Mouse (Mus musculus) hindlimb bud, embryonic 11.5 days (tissue): ENCODE data around the gene Bad.

ENCODE experiments used
- DNase-seq: peaks from one replicate; pipeline ENCODE4 v3.0.0-alpha.2; 2012; ENCODE audit warnings: low read depth, low spot score; ENCODE audit errors: extremely low spot score

Bad gene

DNA sequence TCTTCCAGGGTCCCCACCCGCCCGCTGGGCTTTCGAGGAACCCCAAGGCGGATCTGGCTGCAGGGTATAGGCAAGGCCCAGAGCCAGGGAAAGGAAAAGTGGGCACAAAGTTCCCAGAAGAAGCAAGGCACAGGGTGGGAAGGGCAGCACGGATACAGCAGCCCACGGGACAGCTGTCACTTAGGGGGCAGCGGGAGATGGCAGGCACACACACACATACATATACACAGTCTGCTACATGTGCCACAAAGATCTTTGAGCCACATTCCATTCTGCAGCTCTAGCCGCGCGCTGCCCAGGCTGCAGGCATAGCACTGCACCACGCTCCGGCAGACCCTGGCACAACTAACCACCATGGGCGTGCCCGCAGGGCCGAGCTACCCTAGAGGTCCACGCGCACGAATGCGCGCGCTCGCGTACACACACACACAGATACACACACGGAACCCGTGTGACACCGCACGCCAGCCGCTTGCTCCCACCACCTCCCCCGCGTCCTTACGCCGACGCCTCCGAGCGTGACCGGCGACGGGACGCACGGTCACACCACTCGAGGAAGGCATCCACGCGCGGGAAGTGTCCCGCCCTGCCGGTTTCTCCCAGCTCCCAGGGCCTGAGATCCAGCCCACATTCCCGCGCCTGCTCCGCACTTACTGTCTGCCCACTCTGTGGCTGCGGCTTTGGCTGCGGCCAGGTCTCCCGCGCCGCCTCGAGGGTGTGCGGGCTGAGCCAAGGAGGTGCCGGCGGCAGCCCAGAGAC is 8.0 kb upstream of the Bad start:
- DNase-seq, result no peak

DNA sequence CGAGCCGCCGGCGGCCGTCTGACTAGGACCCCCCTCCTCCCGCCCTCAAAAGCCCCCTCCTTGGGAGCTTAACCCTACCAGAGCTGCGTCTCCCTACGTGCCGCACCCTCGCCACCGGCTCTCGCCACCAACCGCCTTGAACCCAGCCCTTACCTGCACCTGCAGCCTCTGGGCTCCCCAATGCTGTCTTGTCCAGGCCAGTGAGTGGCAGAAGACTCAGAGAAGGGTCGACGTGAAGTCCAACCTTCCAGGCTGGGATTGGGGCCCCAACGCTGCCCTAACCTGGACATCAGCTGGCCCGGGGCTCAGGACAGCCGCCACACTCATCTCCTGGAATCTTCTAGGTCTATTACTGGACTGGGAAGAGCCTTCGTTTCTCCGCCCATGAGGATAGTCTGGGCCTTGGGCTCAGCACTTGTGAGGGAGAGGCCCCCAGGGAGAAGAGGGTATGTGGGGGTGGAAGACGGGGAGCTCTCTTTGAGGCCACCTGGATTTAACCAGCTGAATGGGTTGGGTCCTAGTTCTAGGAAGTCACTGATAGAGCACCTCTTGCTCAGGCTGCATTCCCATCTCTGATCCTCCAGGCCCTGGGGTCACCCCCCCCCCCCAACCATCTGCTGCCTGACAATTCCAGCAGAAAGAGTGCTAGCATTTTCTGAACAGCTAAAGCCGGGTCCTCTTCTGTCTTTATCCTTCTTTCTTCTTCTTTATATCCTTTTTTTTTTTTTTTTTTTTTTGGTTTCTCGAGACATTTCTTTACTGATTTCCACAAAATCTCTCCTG is 7.3 kb upstream of the Bad start, which contains the start of gene Kcnk4:
Gene Kcnk4, minus strand, starts transcription at position 321 of the 783 bp plus-strand sequence.
- DNase-seq, result no peak

GRCm38 (mm10) chr19:6936299-6936698 is 5.4 kb upstream of the Bad start:
- no peak for DNase-seq

GRCm38 (mm10) chr19:6937541-6938465 is 3.9 kb upstream of the Bad start:
- no peak for DNase-seq

GRCm38 (mm10) chr19:6939106-6940002 is 2.3 kb upstream of the Bad start:
- DNase-seq, result no peak

GRCm38 (mm10) chr19:6940396-6941351 is 987 bp upstream of the Bad start:
- DNase-seq, result no peak

- no peak for DNase-seq
Observed at GRCm38 (mm10) chr19:6942249-6942691, 609 bp downstream of the Bad start, which contains the start of gene Gpr137. Gpr137 (minus strand) TSS chr19:6942480.

GRCm38 (mm10) chr19:6942764-6943163 is 1.1 kb downstream of the Bad start:
- no peak for DNase-seq

GRCm38 (mm10) chr19:6943709-6944108 is 2.0 kb downstream of the Bad start:
- DNase-seq, result no peak

DNA sequence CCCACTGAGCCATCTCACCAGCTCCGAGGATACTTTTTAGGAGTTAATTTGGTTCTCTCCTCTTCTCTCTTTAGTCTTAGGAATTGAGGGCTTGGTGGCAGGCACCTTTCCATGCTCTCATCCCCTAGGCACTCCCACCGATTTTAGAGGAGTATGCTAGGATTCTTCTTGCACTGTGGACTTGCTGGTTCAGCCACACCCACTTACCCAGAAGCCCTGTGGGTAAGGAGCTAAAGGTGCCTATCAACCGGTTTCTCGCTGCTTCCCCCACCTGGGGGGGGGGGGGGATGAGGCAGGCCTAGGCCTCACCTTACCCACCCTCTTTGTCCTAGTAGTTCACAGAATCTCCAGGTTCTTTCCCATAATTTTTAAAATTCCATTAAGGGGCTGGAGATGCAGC is 6.1 kb downstream of the Bad start:
- DNase-seq, result no peak

- DNase-seq, result no peak
Observed at GRCm38 (mm10) chr19:6948186-6948585, 6.5 kb downstream of the Bad start.

DNA sequence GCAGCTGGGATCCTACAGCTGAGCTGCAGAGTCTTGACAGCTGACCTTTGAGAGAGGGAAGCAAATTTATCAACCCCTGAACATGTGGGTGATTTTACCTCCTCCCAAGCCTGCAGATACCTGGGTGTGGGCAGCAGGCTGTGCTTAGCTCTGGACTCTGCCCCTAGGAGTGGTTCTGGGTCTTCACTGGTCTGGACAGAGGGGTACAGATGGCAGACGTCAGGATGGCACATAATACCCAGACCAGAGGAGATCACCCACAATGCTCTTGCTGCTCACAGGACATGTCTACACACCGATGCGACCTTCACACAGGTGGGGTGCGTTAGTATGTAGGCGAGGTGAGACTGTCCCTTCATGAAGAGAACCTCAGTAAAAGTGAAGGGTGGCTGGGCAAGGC is 7.9 kb downstream of the Bad start:
- no peak for DNase-seq

- DNase-seq, result no peak
Observed at GRCm38 (mm10) chr19:6949951-6950350, 8.3 kb downstream of the Bad start.

DNA sequence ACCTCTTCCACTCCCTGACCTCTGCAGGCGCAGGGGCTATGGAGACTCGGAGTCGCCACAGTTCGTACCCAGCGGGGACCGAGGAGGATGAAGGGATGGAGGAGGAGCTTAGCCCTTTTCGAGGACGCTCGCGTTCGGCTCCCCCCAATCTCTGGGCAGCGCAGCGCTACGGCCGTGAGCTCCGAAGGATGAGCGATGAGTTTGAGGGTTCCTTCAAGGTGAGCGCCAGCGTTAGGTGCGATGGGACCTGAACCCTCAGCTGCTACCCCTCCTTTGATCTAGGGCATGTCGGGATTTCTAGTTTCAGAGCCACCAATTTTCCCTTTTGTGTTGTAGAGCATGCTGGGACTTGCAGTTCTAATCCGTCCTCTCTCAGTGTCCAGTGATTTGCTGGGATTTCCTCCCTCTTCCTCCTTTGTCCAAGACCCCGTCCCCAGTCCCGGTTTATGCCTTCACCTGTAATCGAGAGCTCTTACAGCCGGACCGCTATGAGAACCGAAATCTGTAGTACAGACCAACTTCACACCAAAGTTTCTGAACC is 9.0 kb downstream of the Bad start:
- DNase-seq, result no peak

DNA sequence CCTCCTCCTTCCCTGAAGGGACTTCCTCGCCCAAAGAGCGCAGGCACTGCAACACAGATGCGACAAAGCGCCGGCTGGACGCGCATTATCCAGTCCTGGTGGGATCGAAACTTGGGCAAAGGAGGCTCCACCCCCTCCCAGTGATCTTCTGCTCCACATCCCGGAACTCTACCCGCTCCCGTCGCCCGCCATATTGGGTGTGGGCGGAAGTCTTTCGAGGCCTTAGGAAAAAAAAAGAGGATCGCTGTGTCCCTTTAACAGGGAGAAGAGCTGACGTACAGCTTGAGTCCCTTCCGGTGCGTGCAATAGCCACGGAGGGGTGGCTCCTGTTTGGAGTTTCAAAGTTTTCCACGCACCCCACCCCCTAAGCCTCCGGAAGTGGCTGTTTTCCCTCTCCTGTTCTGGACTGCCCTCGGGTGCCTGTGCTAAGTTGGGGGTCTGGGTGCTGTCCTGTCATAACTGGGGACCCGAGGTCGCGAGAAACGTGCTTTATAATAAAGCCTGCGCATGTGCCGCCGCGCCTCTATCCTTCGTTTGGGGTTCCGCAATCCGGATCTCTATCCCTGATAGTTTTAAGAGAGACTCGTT is 9.8 kb downstream of the Bad start:
- no peak for DNase-seq

DNA sequence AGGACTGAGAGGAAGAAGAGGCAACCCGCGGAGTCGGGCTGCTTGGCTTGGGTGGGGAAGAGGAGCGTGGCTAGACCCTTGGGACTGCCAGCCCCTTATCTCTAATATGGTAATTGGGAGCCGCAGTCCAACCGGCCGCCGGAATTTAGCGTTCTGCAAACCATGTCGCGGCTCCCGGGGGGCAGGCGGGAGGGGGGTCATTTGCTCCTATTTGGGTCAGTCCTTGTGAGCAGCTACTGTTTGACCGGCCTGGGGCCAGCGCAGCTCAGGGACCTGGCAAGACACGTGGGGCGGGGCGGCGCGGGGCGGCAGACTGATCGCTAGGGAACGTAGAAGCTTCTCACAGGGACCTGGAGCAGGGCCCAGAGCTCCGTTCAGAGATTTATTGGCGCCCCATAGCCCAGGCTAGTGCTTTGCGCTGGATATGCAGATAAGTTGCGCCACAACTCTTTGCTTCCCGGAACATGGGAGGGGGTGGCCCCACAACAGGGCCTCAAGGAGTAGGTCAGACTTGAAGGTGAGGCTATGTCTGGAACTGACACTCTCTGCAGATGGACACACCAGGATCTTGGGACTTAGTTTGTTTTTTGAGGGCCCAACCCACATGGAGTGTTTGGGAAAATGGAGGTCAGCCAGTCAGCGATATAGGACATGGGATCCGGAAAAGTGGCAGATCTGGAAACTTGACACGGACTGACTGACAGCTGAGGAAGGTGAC is 10.5 kb downstream of the Bad start:
- DNase-seq, result no peak

DNA sequence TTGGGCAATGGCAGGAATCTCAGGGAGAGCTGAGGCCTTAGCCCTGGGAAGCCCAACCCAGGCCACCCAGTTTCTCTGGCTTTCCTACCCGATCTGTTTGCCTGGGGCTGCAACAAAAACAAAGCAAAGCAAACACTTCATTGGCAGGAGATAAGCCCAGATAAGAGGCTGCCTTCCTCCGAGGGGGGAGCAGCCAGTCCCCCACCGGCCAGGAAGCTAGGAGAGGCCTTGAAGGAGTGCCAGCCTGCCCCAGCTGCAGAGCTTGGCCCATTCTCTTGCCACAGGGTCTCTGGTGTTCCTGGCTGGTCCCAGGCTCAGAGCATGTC is 11.0 kb downstream of the Bad start:
- DNase-seq, result no peak

DNA sequence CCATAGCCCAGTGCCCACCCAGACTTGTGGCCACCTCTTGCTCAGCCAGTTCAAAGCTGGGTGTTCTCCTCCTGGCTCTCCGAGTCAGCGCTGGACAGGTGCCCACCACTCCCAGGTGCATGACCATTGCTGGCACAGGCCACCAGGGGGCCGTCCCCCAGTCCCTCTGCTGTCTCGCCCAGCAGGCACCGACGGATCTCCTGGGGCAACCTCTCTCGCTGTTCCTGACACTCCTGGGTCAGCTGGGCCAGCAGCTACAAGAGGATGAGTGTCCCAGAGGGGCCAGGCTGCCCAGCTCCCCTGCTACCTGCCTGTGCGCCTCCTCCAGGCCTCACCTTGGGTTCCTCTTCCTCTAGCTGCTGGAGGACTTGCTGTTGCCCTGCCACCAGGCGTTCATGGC is 12.4 kb downstream of the Bad start:
- DNase-seq, result no peak
